Mouse (Mus musculus): ENCODE data around the gene Nfatc2ip. TPM values are rescaled to one million over a fixed set of nuclear protein-coding genes. Genes with fewer than 3 reads are reported as not detected.

The Nfatc2ip gene
- polyA plus RNA-seq, 1 experiment from 2014 or later = 3.5 TPM

DNA sequence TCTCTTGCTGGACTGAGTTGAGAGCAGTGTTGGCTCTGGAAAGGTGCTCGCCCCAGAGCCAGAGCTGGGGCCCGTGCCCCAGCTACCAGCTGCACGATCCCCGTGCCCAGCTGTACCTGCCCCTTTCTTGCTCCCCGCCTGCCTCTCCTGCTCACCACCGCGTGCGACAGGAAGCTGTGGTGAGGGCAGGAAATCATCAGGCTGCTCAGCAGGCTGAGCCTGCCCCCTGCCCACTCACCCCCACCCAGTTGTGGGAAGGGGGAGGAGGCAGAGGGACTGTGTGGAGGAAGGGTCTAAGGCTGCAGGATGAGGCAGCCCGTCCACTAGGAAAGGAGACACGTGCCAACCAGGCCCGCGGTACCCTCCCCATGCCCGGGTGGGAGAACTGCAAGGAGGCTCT, 27.1 kb downstream of the Nfatc2ip start, which contains the start of gene Lat:
Gene Lat (minus strand): TSS at position 178 of the 400 bp plus-strand sequence.
- Histone ChIP-seq H3K4me2 (no peak within 1 kb of the TSS), H3K9ac (no peak within 1 kb of the TSS), H3K9me3 (no peaks in the 10 kb centered on the region), H3K27ac (replicated peaks) (no peak within 1 kb of the TSS), H3K4me1 (replicated peaks) (no peaks in the 10 kb centered on the region), H3K27me3 (no peaks in the 10 kb centered on the region), H3K36me3 (peaks cover 62% of the 10 kb centered on the region), H3K4me3 (no peak within 1 kb of the TSS)
- 80% methylated on average over 13 of the region's 13 CpGs for WGBS
- no peak for ATAC-seq (ENCODE audit: low read depth)

DNA sequence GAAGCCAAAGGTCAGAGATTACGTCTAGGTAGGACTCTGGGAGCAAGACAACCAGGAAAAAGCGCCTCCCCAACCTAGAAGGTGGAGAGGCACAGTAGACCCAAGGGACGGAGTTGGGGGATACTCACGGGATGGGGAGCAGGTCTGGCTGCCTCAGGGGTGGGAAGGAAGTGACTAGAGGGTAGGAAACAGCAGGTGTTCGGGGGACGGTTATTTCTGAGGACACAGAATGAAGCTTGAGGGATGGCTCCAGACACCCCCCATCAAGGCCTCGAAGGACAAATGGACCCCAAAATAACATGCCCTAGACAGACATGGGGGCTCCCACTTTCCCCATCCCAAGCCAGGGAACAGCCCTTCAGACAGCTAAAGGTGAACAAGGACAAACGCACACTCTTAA, 28.2 kb downstream of the Nfatc2ip start:
- H3K27ac ChIP-seq (replicated peaks) = no peak overlapping the region
- no peak overlapping the region for H3K4me2 ChIP-seq
- H3K9ac ChIP-seq = no peak overlapping the region
- no peak for ATAC-seq (ENCODE audit: low read depth)
- 84% methylated on average over 8 of the region's 8 CpGs for WGBS
- no peak overlapping the region for H3K4me3 ChIP-seq
- no peaks in the 10 kb centered on the region for H3K4me1 ChIP-seq (replicated peaks)
- H3K36me3 ChIP-seq = peaks cover 58% of the 10 kb centered on the region
- no peaks in the 10 kb centered on the region for H3K9me3 ChIP-seq
- no peaks in the 10 kb centered on the region for H3K27me3 ChIP-seq

GRCm38 (mm10) chr7:126367636-126368035, 28.9 kb downstream of the Nfatc2ip start:
- Histone ChIP-seq H3K36me3 (peaks cover 51% of the 10 kb centered on the region), H3K9ac (no peak overlapping the region), H3K9me3 (no peaks in the 10 kb centered on the region), H3K4me2 (no peak overlapping the region), H3K4me1 (replicated peaks) (no peaks in the 10 kb centered on the region), H3K4me3 (no peak overlapping the region), H3K27ac (replicated peaks) (no peak overlapping the region), H3K27me3 (no peaks in the 10 kb centered on the region)
- ATAC-seq (ENCODE audit: low read depth) = no peak
- WGBS = 87% methylated on average over 10 of the region's 10 CpGs

- H3K4me1 ChIP-seq (replicated peaks) = no peaks in the 10 kb centered on the region
- H3K27ac ChIP-seq (replicated peaks) = no peak overlapping the region
- H3K4me2 ChIP-seq = no peak overlapping the region
- no peaks in the 10 kb centered on the region for H3K9me3 ChIP-seq
- no peak overlapping the region for H3K4me3 ChIP-seq
- H3K36me3 ChIP-seq = peaks cover 16% of the 10 kb centered on the region
- no peak for ATAC-seq (ENCODE audit: low read depth)
- H3K9ac ChIP-seq = no peak overlapping the region
- WGBS = 85% methylated on average over 6 of the region's 6 CpGs
- no peaks in the 10 kb centered on the region for H3K27me3 ChIP-seq
Observed at GRCm38 (mm10) chr7:126363038-126363437, 33.5 kb downstream of the Nfatc2ip start.

DNA sequence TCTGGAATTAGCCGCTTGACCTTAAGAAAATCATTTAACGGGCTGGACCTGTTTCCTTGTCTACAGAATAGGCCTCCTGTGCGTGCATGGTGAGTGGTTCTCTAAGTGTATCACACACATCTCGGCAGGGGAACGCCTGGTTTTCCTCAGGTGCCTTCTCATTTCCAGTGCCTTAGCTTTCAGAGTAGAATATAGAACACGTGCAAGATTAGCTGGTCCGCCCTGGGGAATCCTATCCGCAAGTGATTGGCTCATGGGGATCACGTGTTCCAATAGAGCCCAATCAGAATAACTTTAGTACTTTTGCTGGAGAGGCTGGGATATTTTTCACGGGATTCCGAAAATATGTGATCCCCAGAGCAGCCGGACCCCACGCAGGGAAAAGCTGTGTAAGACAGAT, 37.5 kb downstream of the Nfatc2ip start:
- WGBS = 75% methylated on average over 13 of the region's 13 CpGs
- H3K4me2 ChIP-seq = no peak overlapping the region
- ATAC-seq (ENCODE audit: low read depth) = no peak
- no peak overlapping the region for H3K4me3 ChIP-seq
- no peak overlapping the region for H3K27ac ChIP-seq (replicated peaks)
- H3K4me1 ChIP-seq (replicated peaks) = 0 out of 2 replicates have a peak, but pooled peaks cover 3% of the 10 kb centered on the region
- no peaks in the 10 kb centered on the region for H3K9me3 ChIP-seq
- no peak overlapping the region for H3K9ac ChIP-seq
- no peaks in the 10 kb centered on the region for H3K27me3 ChIP-seq
- H3K36me3 ChIP-seq = peaks cover 3% of the 10 kb centered on the region

DNA sequence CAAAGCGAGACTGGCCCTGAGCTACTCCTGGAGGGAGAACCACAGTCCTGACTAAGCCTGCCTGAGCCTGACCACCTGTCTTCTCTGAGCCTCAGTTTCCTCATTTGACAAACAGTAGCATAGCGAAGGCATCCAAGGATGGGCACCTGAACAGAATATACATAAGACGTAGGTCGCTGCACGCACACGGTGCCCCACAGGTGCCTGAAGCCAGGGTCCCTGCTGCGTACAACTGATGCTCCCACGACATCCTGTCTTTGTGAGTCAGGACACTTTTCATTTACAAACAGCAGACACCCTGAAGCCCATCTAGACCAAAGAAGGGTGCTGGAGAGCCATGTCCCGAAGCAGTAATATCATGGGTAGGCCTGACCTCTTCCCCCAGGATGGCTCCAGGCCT, 38.1 kb downstream of the Nfatc2ip start:
- Histone ChIP-seq H3K36me3 (no peaks in the 10 kb centered on the region), H3K4me2 (no peak overlapping the region), H3K9ac (no peak overlapping the region), H3K4me3 (no peak overlapping the region), H3K4me1 (replicated peaks) (0 out of 2 replicates have a peak, but pooled peaks cover 3% of the 10 kb centered on the region), H3K9me3 (no peaks in the 10 kb centered on the region), H3K27ac (replicated peaks) (no peak overlapping the region), H3K27me3 (no peaks in the 10 kb centered on the region)
- no peak for ATAC-seq (ENCODE audit: low read depth)
- WGBS = 91% methylated on average over 9 of the region's 9 CpGs

DNA sequence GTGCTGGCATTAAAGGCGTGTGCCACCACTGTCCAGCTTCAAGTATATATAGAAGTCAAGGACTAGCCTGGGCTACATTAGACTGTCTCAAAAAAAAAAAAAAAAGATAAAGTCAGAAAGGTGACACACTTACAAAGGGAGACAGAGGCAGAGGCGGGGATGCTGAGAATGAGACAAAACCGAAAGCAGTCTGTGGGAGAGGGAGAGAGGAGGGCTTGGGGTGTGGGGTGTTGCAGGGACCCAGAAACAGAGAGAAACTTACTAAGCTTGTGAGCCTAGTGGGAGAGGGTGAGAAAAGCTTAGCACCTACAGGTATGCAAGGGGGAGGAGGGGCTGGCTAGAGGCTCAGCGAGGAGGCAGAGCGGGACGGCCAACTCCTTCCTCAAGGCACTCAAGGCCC, 38.7 kb downstream of the Nfatc2ip start:
- no peak overlapping the region for H3K27ac ChIP-seq (replicated peaks)
- H3K4me3 ChIP-seq = no peak overlapping the region
- 0 out of 2 replicates have a peak, but pooled peaks cover 3% of the 10 kb centered on the region for H3K4me1 ChIP-seq (replicated peaks)
- H3K36me3 ChIP-seq = no peaks in the 10 kb centered on the region
- no peak overlapping the region for H3K4me2 ChIP-seq
- H3K27me3 ChIP-seq = no peaks in the 10 kb centered on the region
- H3K9ac ChIP-seq = no peak overlapping the region
- WGBS = 85% methylated on average over 6 of the region's 6 CpGs
- no peak for ATAC-seq (ENCODE audit: low read depth)
- H3K9me3 ChIP-seq = no peaks in the 10 kb centered on the region

GRCm38 (mm10) chr7:126356793-126357591, 39.5 kb downstream of the Nfatc2ip start:
- Histone ChIP-seq H3K4me3 (no peak overlapping the region), H3K9ac (no peak overlapping the region), H3K27ac (replicated peaks) (no peak overlapping the region), H3K27me3 (no peaks in the 10 kb centered on the region), H3K4me1 (replicated peaks) (0 out of 2 replicates have a peak, but pooled peaks cover 3% of the 10 kb centered on the region), H3K36me3 (no peaks in the 10 kb centered on the region), H3K9me3 (no peaks in the 10 kb centered on the region), H3K4me2 (no peak overlapping the region)
- no peak for ATAC-seq (ENCODE audit: low read depth)
- 50% methylated on average over 7 of the region's 7 CpGs for WGBS

GRCm38 (mm10) chr7:126355847-126356597, 40.5 kb downstream of the Nfatc2ip start:
- Histone ChIP-seq H3K4me3 (no peak overlapping the region), H3K9me3 (no peaks in the 10 kb centered on the region), H3K36me3 (no peaks in the 10 kb centered on the region), H3K9ac (no peak overlapping the region), H3K4me2 (no peak overlapping the region), H3K4me1 (replicated peaks) (0 out of 2 replicates have a peak, but pooled peaks cover 3% of the 10 kb centered on the region), H3K27me3 (no peaks in the 10 kb centered on the region), H3K27ac (replicated peaks) (no peak overlapping the region)
- WGBS = 65% methylated on average over 5 of the region's 5 CpGs
- ATAC-seq (ENCODE audit: low read depth) = no peak

- no peak overlapping the region for H3K4me3 ChIP-seq
- no peak for ATAC-seq (ENCODE audit: low read depth)
- no peak overlapping the region for H3K4me2 ChIP-seq
- H3K4me1 ChIP-seq (replicated peaks) = 0 out of 2 replicates have a peak, but pooled peaks cover 3% of the 10 kb centered on the region
- no peak overlapping the region for H3K9ac ChIP-seq
- H3K27ac ChIP-seq (replicated peaks) = no peak overlapping the region
- no peaks in the 10 kb centered on the region for H3K36me3 ChIP-seq
- no peaks in the 10 kb centered on the region for H3K27me3 ChIP-seq
- 60% methylated on average over 14 of the region's 14 CpGs for WGBS
- H3K9me3 ChIP-seq = no peaks in the 10 kb centered on the region
Observed at GRCm38 (mm10) chr7:126354738-126355614, 41.6 kb downstream of the Nfatc2ip start.

- Histone ChIP-seq H3K4me2 (no peak overlapping the region), H3K27me3 (no peaks in the 10 kb centered on the region), H3K27ac (replicated peaks) (no peak overlapping the region), H3K4me1 (replicated peaks) (0 out of 2 replicates have a peak, but pooled peaks cover 3% of the 10 kb centered on the region), H3K4me3 (no peak overlapping the region), H3K9me3 (no peaks in the 10 kb centered on the region), H3K9ac (no peak overlapping the region), H3K36me3 (no peaks in the 10 kb centered on the region)
- WGBS = 86% methylated on average over 3 of the region's 3 CpGs
- no peak for ATAC-seq (ENCODE audit: low read depth)
Observed at GRCm38 (mm10) chr7:126353994-126354365, 42.6 kb downstream of the Nfatc2ip start.

All from neural tube, embryonic 13.5 days (tissue).